Mouse (Mus musculus) E14TG2a.4 (cell line): Measurements from ENCODE around the gene Megf11.
"Not testable (repeated sequence)": the region's sequence is repeated elsewhere in the genome, so short reads cannot be mapped to it uniquely, and the experiment has no call there.

Experiments used
- CTCF ChIP-seq: conservative IDR thresholded peaks from 2 replicates; pipeline ENCODE4 v1.5.1; 2014; ENCODE audit warnings: low read length
- NANOG ChIP-seq: IDR thresholded peaks from 2 replicates; pipeline ENCODE4 v1.6.1; 2014; ENCODE audit warnings: borderline replicate concordance, low read length, mixed read lengths

GRCm38 (mm10) chr9:64710291-64710690 is 324.9 kb downstream of the Megf11 start:
- not testable (repeated sequence) for TF ChIP-seq CTCF, NANOG
